Mouse (Mus musculus) stomach, postnatal 0 days (tissue): ENCODE measurements around the gene Arhgap44. TPM values are rescaled to one million over a fixed set of nuclear protein-coding genes. Genes with fewer than 3 reads are reported as not detected.

Source experiments
- ATAC-seq: fragments of 200-750 bp; cut with Nextera tagmentation; 2 replicates; pipeline ENCODE4 v1.8.0; 2017; ENCODE audit not compliant: low FRiP score, low TSS enrichment
- DNase-seq: peaks from one replicate; pipeline ENCODE4 v3.0.0-alpha.2; 2016; ENCODE audit warnings: low spot score
- H3K27ac ChIP-seq: fragments of 300-500 bp; sonication (generic); replicated peaks from 2 replicates; pipeline ENCODE4 v1.5.1; 2014; ENCODE audit warnings: mild to moderate bottlenecking, control low read depth
- H3K27me3 ChIP-seq: fragments of 300-500 bp; sonication (generic); 2 replicates; pipeline ENCODE4 v1.6.1; 2014; ENCODE audit warnings: low read length; ENCODE audit not compliant: control insufficient read depth, insufficient read depth
- H3K36me3 ChIP-seq: fragments of 300-500 bp; sonication (generic); 2 replicates; pipeline ENCODE4 v1.6.1; 2014; ENCODE audit warnings: low read length, mixed read lengths; ENCODE audit not compliant: control insufficient read depth, insufficient read depth
- H3K4me1 ChIP-seq: fragments of 300-500 bp; sonication (generic); replicated peaks from 2 replicates; pipeline ENCODE4 v1.6.1; 2014; ENCODE audit warnings: antibody characterized with exemption; ENCODE audit not compliant: control insufficient read depth, insufficient read depth
- H3K4me2 ChIP-seq: fragments of 300-500 bp; sonication (generic); replicated peaks from 2 replicates; pipeline ENCODE4 v1.6.1; 2014; ENCODE audit warnings: low read depth, mild to moderate bottlenecking, control low read depth, moderate library complexity
- H3K4me3 ChIP-seq: fragments of 300-500 bp; sonication (generic); 2 replicates; pipeline ENCODE4 v1.5.1; 2014; ENCODE audit warnings: low read depth, low read length, control low read depth
- H3K9ac ChIP-seq: fragments of 300-500 bp; sonication (generic); 2 replicates; pipeline ENCODE4 v1.6.1; 2014; ENCODE audit warnings: mild to moderate bottlenecking, low read length, control low read depth, mixed read lengths
- H3K9me3 ChIP-seq: fragments of 300-500 bp; sonication (generic); 2 replicates; pipeline ENCODE4 v1.6.1; 2016; ENCODE audit warnings: low read length; ENCODE audit not compliant: control insufficient read depth
- CTCF ChIP-seq: IDR thresholded peaks from 2 replicates; pipeline ENCODE4 v1.5.1; 2016; ENCODE audit warnings: antibody characterized with exemption, low read depth, mild to moderate bottlenecking, moderate library complexity
- EP300 ChIP-seq: optimal IDR thresholded peaks from 2 replicates; pipeline ENCODE3; 2016; ENCODE audit warnings: antibody characterized with exemption
- WGBS: fragments of 180-500 bp; shearing (Covaris S2); extraction: QIAGEN DNeasy Blood & Tissue Kit; methylation state at CpG from one replicate; pipeline ENCODE4 v1.1.7; 2014; 5-methylcytosine and 5-hydroxymethylcytosine counted together
- polyA plus RNA-seq: library from polyadenylated mRNA; unstranded; fragments of >200 nt; fragmentation: Nextera tagmentation; extraction: Ambion mirVana; gene quantifications from 2 replicates; pipeline ENCODE4 v1.2.1, GENCODE M21; 2015

The Arhgap44 gene
- polyA plus RNA-seq, 1 experiment from 2014 or later: 2.9 TPM

DNA sequence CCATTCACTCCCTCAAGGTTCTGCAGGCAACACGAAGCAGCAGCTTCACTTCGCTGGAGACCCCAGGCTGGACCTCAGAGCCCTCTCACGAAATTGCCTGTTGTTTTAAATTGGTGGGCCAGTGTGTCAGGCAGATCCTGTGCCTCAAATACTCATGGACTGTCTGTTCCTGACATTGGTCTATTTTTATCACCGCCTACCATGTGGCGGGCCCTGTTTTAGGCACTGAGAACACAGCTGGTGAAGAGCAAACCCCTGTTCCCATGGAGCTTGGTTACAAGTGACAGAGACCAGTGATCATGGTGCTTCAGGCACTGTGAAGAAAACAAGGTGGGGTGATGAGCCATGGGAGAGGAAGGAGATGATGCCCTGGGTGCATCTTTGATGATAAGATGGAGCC is 93.2 kb downstream of the Arhgap44 start:
- no peak for DNase-seq
- H3K27me3 ChIP-seq: no peaks in the 10 kb centered on the region

GRCm38 (mm10) chr11:65069051-65069450 is 93.7 kb downstream of the Arhgap44 start:
- Histone ChIP-seq H3K27ac (no peak overlapping the region), H3K4me2 (no peak overlapping the region), H3K4me1 (no peaks in the 10 kb centered on the region), H3K9me3 (no peaks in the 10 kb centered on the region), H3K9ac (no peak overlapping the region), H3K4me3 (no peak overlapping the region), H3K27me3 (no peaks in the 10 kb centered on the region), H3K36me3 (no peaks in the 10 kb centered on the region)
- no peak for TF ChIP-seq CTCF
- no peak for TF ChIP-seq EP300
- 88% methylated on average over 4 of the region's 4 CpGs for WGBS
- DNase-seq (no peak), ATAC-seq (no peak)

More for the DNA sequence above, 93.2 kb downstream of the Arhgap44 start:
- no peak overlapping the region for H3K9ac ChIP-seq
- no peak for TF ChIP-seq CTCF
- TF ChIP-seq EP300: no peak
- no peaks in the 10 kb centered on the region for H3K4me1 ChIP-seq
- ATAC-seq: no peak
- H3K27ac ChIP-seq: no peak overlapping the region
- H3K36me3 ChIP-seq: no peaks in the 10 kb centered on the region
- 89% methylated on average over 5 of the region's 5 CpGs for WGBS
- H3K4me3 ChIP-seq: no peak overlapping the region
- no peaks in the 10 kb centered on the region for H3K9me3 ChIP-seq
- no peak overlapping the region for H3K4me2 ChIP-seq

DNA sequence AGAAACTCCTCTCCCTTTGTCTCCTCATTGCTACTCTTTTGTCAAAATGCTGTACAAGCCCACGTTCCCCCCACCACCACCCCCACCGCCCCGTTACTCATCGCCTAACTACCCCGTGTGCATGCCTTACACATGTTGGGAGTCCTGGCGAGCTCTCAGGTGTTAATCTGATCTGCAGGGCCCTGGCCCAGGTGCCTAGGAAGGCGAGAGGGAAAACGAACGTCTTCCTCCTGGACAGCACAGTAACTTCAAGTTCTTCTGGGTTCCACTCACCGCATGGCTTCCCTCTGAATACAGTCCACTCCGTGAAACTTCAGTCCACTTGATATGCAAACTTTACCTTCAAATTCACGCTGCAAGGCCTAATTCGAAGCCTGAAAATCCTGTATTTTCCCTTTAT is 97.6 kb downstream of the Arhgap44 start:
- Histone ChIP-seq H3K36me3 (no peaks in the 10 kb centered on the region), H3K27ac (no peak overlapping the region), H3K9ac (no peak overlapping the region), H3K9me3 (no peaks in the 10 kb centered on the region), H3K4me3 (no peak overlapping the region), H3K4me2 (no peak overlapping the region), H3K27me3 (no peaks in the 10 kb centered on the region), H3K4me1 (no peaks in the 10 kb centered on the region)
- TF ChIP-seq CTCF (no peak), EP300 (no peak)
- WGBS: 80% methylated on average over 13 of the region's 13 CpGs
- DNase-seq: no peak
- no peak for ATAC-seq

GRCm38 (mm10) chr11:65061437-65061836 is 101.3 kb downstream of the Arhgap44 start:
- no peaks in the 10 kb centered on the region for H3K9me3 ChIP-seq
- H3K9ac ChIP-seq: no peak overlapping the region
- TF ChIP-seq EP300 (no peak), CTCF (peak; percentile 50)
- no peak for ATAC-seq
- no peaks in the 10 kb centered on the region for H3K36me3 ChIP-seq
- H3K27me3 ChIP-seq: no peaks in the 10 kb centered on the region
- H3K4me1 ChIP-seq: no peaks in the 10 kb centered on the region
- 57% methylated on average over 3 of the region's 3 CpGs for WGBS
- no peak overlapping the region for H3K27ac ChIP-seq
- H3K4me3 ChIP-seq: no peak overlapping the region
- DNase-seq: no peak
- H3K4me2 ChIP-seq: no peak overlapping the region

GRCm38 (mm10) chr11:65059531-65059930 is 103.2 kb downstream of the Arhgap44 start:
- Histone ChIP-seq H3K4me3 (no peak overlapping the region), H3K27me3 (no peaks in the 10 kb centered on the region), H3K4me1 (no peaks in the 10 kb centered on the region), H3K27ac (no peak overlapping the region), H3K9me3 (no peaks in the 10 kb centered on the region), H3K4me2 (no peak overlapping the region), H3K9ac (no peak overlapping the region), H3K36me3 (no peaks in the 10 kb centered on the region)
- WGBS: 82% methylated on average over 12 of the region's 12 CpGs
- no peak for DNase-seq
- TF ChIP-seq EP300 (no peak), CTCF (no peak)
- ATAC-seq: no peak

DNA sequence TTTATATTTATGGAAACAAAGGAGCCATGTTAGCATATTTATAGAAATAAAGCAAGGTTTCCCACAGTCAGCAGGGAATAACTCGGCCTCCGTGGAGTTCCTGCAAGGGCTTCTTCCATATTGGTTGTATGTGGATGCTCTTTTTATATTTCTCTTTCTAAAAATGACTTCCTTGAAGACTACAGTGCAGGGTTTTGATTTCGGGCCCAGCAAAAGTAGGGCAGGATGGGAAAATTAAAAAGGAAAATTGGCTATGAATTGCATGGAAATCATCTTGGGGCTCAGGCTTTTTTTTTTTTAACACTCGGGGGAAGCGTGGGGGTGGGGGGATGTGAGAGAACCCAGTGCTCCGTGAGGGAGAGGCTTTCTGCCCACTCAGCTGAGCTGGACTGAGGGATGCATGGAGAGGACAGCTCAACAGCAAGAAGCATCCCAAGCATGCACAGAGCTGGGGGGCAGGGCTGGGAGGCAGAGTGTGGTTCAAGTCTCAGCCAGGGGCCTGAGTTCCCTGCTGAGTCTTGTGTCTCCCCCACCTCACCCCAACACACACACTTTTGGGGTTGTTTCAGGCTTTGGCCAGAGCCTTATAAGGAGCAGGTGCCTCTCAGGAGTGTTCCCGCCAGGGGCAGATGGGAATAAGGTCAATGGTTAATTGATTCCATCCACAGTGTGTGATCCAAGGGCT is 104.4 kb downstream of the Arhgap44 start:
- no peak for TF ChIP-seq EP300
- Histone ChIP-seq H3K4me1 (no peaks in the 10 kb centered on the region), H3K4me2 (no peak overlapping the region), H3K9me3 (no peaks in the 10 kb centered on the region), H3K27ac (no peak overlapping the region), H3K4me3 (no peak overlapping the region), H3K27me3 (no peaks in the 10 kb centered on the region), H3K9ac (no peak overlapping the region), H3K36me3 (no peaks in the 10 kb centered on the region)
- DNase-seq (no peak), ATAC-seq (no peak)
- WGBS: 76% methylated on average over 7 of the region's 7 CpGs
